Mouse (Mus musculus) left cerebral cortex, adult 2 months (tissue): ENCODE measurements around the gene Setd1a. TPM values are rescaled to one million over a fixed set of nuclear protein-coding genes. Genes with fewer than 3 reads are reported as not detected.
A peak's percentile ranks its signal among the peaks of the same experiment; 100 is the strongest.

Experiments
- DNase-seq, 2 experiments: peaks; one replicate each; pipeline ENCODE4 v3.0.0; 2021 to 2022; ENCODE audit warnings: low spot score in 2 of 2, mixed read lengths in 1 of 2; ENCODE audit errors: extremely low spot score in 1 of 2
- H3K27ac ChIP-seq: fragments of 200-600 bp; 2 replicates; pipeline ENCODE4 v1.8.1; 2022
- H3K4me3 ChIP-seq: fragments of 200-600 bp; 2 replicates; pipeline ENCODE4 v1.8.1; 2022
- CTCF ChIP-seq: fragments of 200-600 bp; IDR thresholded peaks from 2 replicates; pipeline ENCODE4 v1.8.1; 2022; ENCODE audit warnings: antibody characterized with exemption, mild to moderate bottlenecking, moderate library complexity
- intact Hi-C: fragments of 180-260 bp; cut with DNase I; formaldehyde crosslinking; loops from one replicate; pipeline ENCODE4 v1.15.1; 2025
- total RNA-seq, 2 experiments: library from RNA; stranded (reverse); gene quantifications; 2 replicates each; pipeline ENCODE4 v1.2.3; 2021

Gene Setd1a
- total RNA-seq, 2 experiments from 2014 or later: 48.8 to 55.2 TPM

DNA sequence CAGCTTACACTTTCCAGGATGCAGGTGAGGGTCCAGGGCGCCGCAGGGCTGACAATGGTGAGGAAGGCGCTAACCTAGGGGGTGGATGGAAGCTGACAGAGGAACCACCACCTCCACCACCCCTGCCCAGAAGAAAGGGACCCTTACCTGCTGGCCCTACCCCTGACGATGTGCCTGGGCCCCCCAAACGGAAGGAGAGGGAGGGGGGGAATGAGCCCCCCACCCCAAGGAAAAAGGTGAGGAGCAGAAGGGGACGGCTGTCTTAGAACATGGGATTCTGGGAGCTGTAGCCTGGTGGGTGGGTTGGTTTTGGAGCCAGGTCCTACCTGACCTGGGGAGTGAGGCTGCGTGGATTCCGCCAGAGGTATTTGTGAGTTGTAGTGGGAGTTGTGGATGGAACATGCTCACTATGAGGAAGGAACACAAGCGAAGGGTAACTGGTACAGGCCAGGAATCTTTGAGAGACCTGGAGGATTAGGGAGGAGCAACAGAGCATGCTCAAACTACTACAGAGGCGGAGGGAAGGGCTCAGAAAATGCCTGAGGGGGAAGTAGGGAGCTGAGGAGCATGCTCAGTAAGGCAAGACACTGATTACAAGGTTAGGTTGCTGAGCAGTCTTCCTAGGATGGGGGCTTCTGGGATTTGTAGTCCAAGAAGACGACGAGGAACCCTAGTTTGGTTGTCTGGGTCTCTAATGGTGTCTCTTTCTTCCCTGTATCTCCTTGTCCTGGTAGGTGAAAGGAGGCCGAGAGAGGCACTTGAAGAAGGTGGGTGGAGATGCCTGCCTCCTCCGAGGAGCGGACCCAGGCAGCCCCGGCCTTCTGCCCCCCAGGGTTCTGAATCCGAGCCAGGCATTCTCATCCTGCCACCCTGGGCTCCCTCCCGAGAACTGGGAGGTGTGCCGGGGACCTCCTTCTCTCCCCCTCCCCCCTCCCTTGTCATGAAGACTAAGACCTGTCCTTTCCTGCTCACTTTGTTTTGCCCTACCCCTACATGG, 26.0 kb upstream of the Setd1a start:
- DNase-seq: peak in 1 of 2 experiments; percentile 56
- H3K4me3 ChIP-seq: peak overlapping the region; percentile 32
- peak overlapping the region; percentile 75 for H3K27ac ChIP-seq
- no peak for TF ChIP-seq CTCF
- intact Hi-C loops: no loop called here

DNA sequence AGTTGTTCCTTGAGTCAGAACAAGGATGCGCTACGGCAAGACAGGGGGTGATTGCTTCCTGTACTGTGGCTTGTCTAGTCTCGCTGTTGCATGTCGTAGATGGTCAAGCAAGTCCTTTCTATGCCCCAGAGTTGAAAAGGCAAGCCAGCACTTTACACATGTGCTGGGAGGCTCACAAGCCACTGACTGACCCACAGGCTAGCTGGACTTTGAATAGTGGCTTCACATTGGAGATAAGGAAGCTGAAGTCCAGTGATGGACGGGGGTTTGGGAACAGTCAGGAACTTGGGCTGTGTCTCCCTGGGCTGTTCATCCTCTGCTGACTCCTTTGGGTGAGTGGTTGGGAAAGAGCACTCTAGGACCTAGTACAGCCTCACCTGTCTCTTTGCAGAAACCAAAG, 24.9 kb upstream of the Setd1a start:
- no peak overlapping the region for H3K27ac ChIP-seq
- intact Hi-C loops: no loop called here
- no peak overlapping the region for H3K4me3 ChIP-seq
- no peak for DNase-seq
- no peak for TF ChIP-seq CTCF

DNA sequence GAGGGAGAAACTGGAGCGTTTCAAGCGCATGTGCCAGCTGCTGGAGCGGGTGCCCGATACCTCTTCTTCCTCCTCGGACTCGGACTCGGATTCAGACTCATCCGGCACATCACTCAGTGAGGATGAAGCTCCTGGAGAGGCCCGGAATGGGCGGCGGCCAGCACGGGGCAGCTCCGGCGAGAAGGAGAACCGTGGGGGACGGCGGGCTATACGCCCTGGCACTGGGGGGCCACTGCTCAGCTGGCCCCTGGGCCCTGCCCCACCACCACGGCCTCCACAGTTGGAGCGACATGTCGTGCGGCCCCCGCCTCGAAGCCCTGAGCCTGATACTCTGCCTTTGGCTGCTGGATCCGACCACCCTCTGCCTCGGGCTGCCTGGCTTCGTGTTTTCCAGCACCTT, 24.4 kb upstream of the Setd1a start:
- no peak for TF ChIP-seq CTCF
- H3K27ac ChIP-seq: no peak overlapping the region
- intact Hi-C loops: no loop called here
- DNase-seq: no peak
- no peak overlapping the region for H3K4me3 ChIP-seq

DNA sequence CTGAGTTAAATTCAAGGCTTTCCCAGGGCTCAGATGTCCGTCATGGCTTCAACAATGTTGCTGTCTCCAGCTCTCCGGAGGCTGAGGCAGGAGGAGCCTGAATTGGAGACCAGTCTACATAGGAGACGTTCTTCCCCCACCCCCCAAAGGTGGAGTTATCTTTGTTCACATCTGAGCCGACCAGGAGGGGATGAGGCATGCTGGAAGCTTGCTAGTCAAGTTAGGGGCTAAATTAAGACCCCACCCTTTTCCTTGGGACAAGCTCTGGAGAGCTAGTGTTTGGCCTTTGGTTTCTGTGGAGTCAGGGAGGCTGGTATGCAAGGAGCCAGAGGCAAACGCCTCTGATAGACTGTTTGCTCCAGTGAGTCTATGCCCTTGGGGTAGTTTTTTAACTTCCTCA, 23.3 kb upstream of the Setd1a start:
- Histone ChIP-seq H3K27ac (no peak overlapping the region), H3K4me3 (no peak overlapping the region)
- no peak for TF ChIP-seq CTCF
- intact Hi-C loops: no loop called here
- no peak for DNase-seq

DNA sequence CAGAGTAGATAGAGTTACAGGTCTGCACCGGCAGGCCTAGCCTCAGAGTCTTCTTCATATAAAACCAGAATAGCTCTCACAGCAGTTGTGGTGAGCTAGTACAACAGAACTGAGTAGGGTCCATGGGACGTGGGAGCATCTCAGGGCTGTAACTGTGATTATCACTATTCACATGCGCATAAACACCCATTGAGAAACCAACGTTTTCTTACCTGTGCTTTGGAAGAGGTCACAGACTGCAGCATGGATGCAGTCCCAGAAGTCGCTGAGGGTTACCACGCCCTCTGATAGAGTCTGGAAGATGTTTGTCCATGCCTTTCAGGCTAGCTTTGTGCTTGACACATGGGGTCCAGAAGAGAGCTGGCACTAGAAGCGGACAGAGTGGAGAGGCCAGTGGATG, 22.7 kb upstream of the Setd1a start:
- intact Hi-C loops: no loop called here
- Histone ChIP-seq H3K4me3 (no peak overlapping the region), H3K27ac (no peak overlapping the region)
- TF ChIP-seq CTCF: no peak
- no peak for DNase-seq

DNA sequence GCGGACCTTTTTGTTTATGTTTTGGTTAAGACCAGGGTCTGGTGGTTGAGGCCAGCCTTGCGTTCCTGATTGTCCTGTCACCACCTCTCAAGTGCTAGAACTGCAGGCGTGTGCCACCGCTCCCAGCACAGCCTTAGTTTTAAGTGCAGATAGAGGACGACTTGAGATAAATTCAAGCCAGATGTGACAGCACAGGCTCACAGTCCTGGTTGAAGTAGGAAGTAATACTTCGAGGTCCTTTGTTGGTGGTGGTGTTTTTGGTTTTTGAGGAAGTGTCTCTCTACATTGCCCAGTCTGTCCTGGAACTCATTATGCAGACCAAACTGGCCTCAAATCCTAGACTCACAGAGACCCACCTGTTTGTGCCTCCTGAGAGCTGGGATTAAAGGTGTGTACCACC, 16.8 kb upstream of the Setd1a start:
- no peak overlapping the region for H3K27ac ChIP-seq
- intact Hi-C loops: no loop called here
- H3K4me3 ChIP-seq: no peak overlapping the region
- no peak for DNase-seq
- no peak for TF ChIP-seq CTCF

DNA sequence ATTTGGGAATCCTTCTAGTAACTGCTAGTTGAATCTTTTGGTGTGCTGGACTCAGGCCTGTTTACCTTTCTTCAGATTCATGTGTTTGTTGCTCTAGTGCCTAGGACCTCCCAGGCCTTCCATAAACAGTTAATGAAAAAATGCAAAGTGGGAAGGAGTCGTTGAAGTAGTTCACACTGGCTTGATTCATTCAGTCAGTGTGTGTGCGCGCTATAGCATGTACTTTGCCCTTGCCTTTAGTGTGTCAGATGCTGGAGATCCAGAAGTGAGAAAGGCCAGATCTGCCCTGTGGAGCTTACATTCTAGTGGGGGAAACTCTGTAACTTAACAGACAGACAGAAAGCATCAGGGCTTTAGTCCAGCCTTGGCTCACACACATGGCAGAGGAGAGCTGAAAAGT, 16.0 kb upstream of the Setd1a start:
- intact Hi-C loops: no loop called here
- TF ChIP-seq CTCF: no peak
- Histone ChIP-seq H3K27ac (no peak overlapping the region), H3K4me3 (no peak overlapping the region)
- DNase-seq: no peak

DNA sequence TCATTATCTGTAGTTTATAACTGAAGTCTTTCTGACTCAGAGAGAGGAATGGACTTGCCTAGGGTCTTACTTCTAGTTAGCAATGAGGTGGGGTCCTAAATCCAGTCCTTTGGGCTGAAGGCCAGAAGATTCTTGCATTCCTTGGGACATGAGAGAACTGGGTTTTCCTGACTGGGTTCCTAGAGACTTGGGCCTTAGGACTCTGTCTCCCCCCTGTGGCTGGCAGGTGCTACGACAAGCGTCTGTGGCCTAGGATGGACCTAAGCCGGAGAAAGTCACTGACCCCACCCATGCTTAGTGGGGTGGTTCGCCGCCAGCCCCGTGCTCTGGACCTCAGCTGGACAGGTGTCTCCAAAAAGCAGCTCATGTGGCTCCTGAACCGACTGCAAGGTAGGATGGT, 15.4 kb upstream of the Setd1a start:
- Histone ChIP-seq H3K4me3 (no peak overlapping the region), H3K27ac (no peak overlapping the region)
- intact Hi-C loops: no loop called here
- DNase-seq: peak; percentile 50 to 72
- peak; percentile 93 for TF ChIP-seq CTCF

DNA sequence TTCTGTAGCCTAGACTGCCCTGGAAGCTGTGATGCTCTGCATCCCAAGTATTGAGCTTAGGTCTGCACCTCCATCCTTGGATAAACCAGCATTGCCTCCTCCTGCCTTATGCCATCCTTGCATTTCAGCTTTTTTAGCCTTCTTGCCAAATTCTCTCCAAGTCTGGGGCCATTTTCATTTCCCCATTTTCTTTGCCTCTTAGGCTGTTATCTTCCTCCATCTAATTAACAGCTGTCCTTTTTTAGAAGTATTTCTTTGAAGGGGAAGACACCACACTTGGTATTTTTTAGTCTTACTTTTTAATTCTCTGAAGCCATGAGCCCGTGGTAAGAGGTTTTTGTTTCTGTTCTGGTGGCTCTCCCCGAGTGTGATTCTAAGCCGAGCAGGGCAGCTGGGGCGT, 12.8 kb upstream of the Setd1a start:
- DNase-seq: no peak
- H3K4me3 ChIP-seq: no peak overlapping the region
- no peak for TF ChIP-seq CTCF
- no peak overlapping the region for H3K27ac ChIP-seq
- intact Hi-C loops: no loop called here

DNA sequence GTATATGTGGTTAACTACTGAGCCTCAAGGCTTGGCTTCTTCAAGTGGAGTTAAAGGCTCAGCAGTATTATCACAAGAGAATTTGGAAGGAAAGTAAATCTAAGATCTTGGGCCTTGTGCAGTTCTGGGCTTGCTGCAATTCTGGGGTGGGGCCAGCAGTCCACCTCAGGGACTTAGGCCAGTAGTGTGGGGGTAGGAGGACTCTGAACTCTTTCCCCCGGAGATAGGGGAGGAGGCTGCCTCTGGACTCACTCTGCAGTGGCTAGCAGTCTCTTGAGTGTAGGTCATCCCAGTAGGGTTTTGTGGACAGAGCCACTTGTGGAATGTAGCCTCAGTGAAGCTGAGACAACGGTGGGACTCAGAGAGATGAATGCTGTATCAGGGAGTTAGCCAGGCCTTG, 10.7 kb upstream of the Setd1a start:
- no peak overlapping the region for H3K4me3 ChIP-seq
- no peak for DNase-seq
- intact Hi-C loops: no loop called here
- no peak overlapping the region for H3K27ac ChIP-seq
- TF ChIP-seq CTCF: no peak

DNA sequence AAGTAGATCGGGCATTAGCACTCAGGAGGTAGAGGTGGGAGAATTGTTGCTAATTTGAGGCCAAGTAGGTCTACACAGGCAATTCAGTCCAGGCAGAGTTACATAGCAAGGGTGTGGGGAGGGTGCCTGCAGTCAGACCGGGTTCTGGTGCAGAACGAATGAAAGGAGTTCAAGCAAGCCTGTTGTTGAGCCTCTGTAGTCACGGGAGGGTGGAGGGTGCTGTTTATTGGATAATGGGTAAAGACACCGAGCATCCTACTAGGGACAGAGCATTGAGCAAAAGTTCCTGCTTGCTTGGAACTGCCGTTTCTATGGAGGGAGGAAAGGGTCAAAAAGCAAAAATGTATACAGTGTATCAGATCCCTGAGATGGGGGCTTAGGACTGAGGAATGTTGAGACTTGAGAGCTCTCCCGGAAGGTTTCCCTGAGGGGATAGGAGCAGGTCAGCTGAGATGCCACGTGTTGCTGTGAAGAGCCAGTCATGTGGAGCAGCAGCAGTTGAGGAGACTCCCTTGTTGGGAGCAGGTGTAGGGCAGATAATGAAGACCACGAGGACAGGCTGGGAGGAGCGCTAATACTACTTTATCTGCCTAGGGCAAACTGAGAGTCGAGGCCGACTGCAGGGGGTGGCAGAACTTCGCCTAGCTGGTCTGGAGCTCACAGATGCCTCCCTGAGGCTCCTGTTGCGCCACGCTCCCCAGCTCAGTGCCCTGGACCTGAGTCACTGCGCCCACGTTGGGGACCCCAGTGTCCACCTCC, 9.4 kb upstream of the Setd1a start:
- Histone ChIP-seq H3K27ac (no peak overlapping the region), H3K4me3 (no peak overlapping the region)
- no peak for DNase-seq
- intact Hi-C loops: no loop called here
- no peak for TF ChIP-seq CTCF

DNA sequence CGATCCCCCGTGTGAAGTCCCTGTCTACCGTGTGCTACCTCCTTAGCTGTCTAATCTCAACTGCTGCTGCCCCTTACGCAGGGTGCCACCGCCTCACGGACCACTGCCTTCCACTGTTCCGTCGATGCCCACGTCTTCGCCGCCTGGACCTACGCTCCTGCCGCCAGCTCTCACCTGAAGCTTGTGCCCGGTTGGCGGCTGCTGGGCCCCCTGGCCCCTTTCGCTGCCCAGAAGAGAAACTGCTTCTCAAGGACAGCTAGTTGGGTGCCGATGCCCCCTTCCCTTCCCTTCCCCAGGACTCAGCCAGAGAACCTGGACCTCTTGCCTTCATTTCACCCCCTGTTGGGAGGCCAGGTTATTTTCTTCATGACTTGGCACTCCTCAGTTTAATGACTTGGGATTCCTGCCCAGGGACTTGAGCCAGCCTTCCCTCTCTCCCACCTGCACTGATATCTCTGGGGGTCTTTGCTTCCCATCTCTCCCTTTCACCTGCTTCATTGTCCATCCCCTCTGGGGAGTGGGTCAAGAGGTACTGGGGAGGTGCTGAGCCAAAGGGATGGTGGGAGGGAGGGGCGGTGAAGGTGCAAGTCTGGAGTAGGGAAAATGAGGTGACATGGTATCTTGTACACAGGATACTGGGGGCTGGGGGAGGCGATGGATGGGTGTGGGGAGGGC, 8.7 kb upstream of the Setd1a start:
- H3K27ac ChIP-seq: no peak overlapping the region
- DNase-seq: no peak
- H3K4me3 ChIP-seq: no peak overlapping the region
- TF ChIP-seq CTCF: no peak
- intact Hi-C loops: no loop called here
